Mouse (Mus musculus) limb, embryonic 14.5 days (tissue): ENCODE data around the gene Il31. TPM values are rescaled to one million over a fixed set of nuclear protein-coding genes. Genes with fewer than 3 reads are reported as not detected.

Experiments
- ATAC-seq: fragments of 200-750 bp; cut with Nextera tagmentation; 2 replicates; pipeline ENCODE4 v1.8.0; 2017; ENCODE audit warnings: low read depth, moderate number of reproducible peaks, moderate TSS enrichment; ENCODE audit not compliant: low FRiP score
- DNase-seq: peaks from one replicate; pipeline ENCODE4 v3.0.0-alpha.2; 2015; ENCODE audit warnings: low spot score
- H3K27ac ChIP-seq: fragments of 300-500 bp; sonication (generic); replicated peaks from 2 replicates; pipeline ENCODE4 v1.5.1; 2014; ENCODE audit warnings: low read depth, mild to moderate bottlenecking, low read length, moderate library complexity, mixed read lengths
- H3K27me3 ChIP-seq: fragments of 300-500 bp; sonication (generic); 2 replicates; pipeline ENCODE4 v1.6.1; 2014; ENCODE audit warnings: low read length, mixed read lengths; ENCODE audit not compliant: control insufficient read depth, insufficient read depth
- H3K36me3 ChIP-seq: fragments of 300-500 bp; sonication (generic); 2 replicates; pipeline ENCODE4 v1.6.1; 2014; ENCODE audit warnings: mild to moderate bottlenecking, low read length, moderate library complexity, mixed read lengths; ENCODE audit not compliant: control insufficient read depth, insufficient read depth
- H3K4me1 ChIP-seq: fragments of 300-500 bp; sonication (generic); 2 replicates; pipeline ENCODE4 v1.6.1; 2014; ENCODE audit warnings: antibody characterized with exemption, low read length, mixed read lengths; ENCODE audit not compliant: control insufficient read depth, insufficient read depth
- H3K4me2 ChIP-seq: fragments of 300-500 bp; sonication (generic); replicated peaks from 2 replicates; pipeline ENCODE4 v1.6.1; 2014; ENCODE audit warnings: low read depth, mild to moderate bottlenecking, low read length, moderate library complexity; ENCODE audit not compliant: severe bottlenecking
- H3K4me3 ChIP-seq: fragments of 300-500 bp; sonication (generic); replicated peaks from 2 replicates; pipeline ENCODE4 v1.5.1; 2014; ENCODE audit warnings: low read length
- H3K9ac ChIP-seq: fragments of 300-500 bp; sonication (generic); 2 replicates; pipeline ENCODE4 v1.6.1; 2014; ENCODE audit warnings: mild to moderate bottlenecking, low read depth, low read length, moderate library complexity; ENCODE audit not compliant: severe bottlenecking
- H3K9me3 ChIP-seq: fragments of 300-500 bp; sonication (generic); 2 replicates; pipeline ENCODE4 v1.6.1; 2016; ENCODE audit warnings: low read length; ENCODE audit not compliant: control insufficient read depth
- POLR2A ChIP-seq: fragments of 200-500 bp; IDR thresholded peaks from 2 replicates; pipeline ENCODE4 v1.8.0; 2012; ENCODE audit warnings: inconsistent platforms, mild to moderate bottlenecking, moderate library complexity, borderline replicate concordance; ENCODE audit not compliant: insufficient read depth, insufficient read length; ENCODE audit errors: extremely low read depth
- WGBS: fragments of 180-500 bp; shearing (Covaris S2); extraction: QIAGEN DNeasy Blood & Tissue Kit; methylation state at CpG from one replicate; pipeline ENCODE4 v1.1.7; 2014; 5-methylcytosine and 5-hydroxymethylcytosine counted together
- polyA plus RNA-seq, 2 experiments: library from polyadenylated mRNA; depleted of rRNA in 1 of 2; stranded (reverse) in 1 of 2; unstranded in 1 of 2; fragments of >200 nt; fragmentation: Nextera tagmentation in 1 of 2; extraction: Ambion mirVana in 1 of 2; gene quantifications; 2 replicates each; pipeline versions ENCODE4 v1.2.1 to v1.2.3; 2012 to 2014

Il31 gene
- polyA plus RNA-seq, 2 experiments, result not detected

- Histone ChIP-seq H3K4me2 (no peak overlapping the region), H3K9ac (no peak overlapping the region), H3K27ac (no peak overlapping the region), H3K4me3 (no peak overlapping the region), H3K4me1 (no peaks in the 10 kb centered on the region), H3K36me3 (no peaks in the 10 kb centered on the region), H3K9me3 (no peaks in the 10 kb centered on the region), H3K27me3 (no peaks in the 10 kb centered on the region)
- TF ChIP-seq POLR2A, result no peak
- DNase-seq (no peak), ATAC-seq (no peak)
- WGBS, result 82% methylated on average over 5 of the region's 5 CpGs
These were observed 15.5 kb downstream of the Il31 start for GRCm38 (mm10) chr5:123473817-123474216.

GRCm38 (mm10) chr5:123470784-123471400, 18.4 kb downstream of the Il31 start:
- Histone ChIP-seq H3K27ac (no peak overlapping the region), H3K9me3 (no peaks in the 10 kb centered on the region), H3K36me3 (no peaks in the 10 kb centered on the region), H3K9ac (no peak overlapping the region), H3K27me3 (no peaks in the 10 kb centered on the region), H3K4me3 (peak overlapping the region; percentile 13; the same call in 1 of the 2 replicates), H3K4me2 (peak overlapping the region; percentile 21), H3K4me1 (no peaks in the 10 kb centered on the region)
- 21% methylated on average over 10 of the region's 10 CpGs for WGBS
- no peak for TF ChIP-seq POLR2A
- no peak for DNase-seq
- ATAC-seq, result no peak

GRCm38 (mm10) chr5:123464638-123465037, 24.7 kb downstream of the Il31 start:
- Histone ChIP-seq H3K27ac (no peak overlapping the region), H3K4me1 (no peaks in the 10 kb centered on the region), H3K4me3 (no peak overlapping the region), H3K36me3 (no peaks in the 10 kb centered on the region), H3K4me2 (no peak overlapping the region), H3K27me3 (no peaks in the 10 kb centered on the region), H3K9ac (no peak overlapping the region), H3K9me3 (no peaks in the 10 kb centered on the region)
- DNase-seq, result no peak
- no peak for ATAC-seq
- WGBS, result 87% methylated on average over 1 of the region's 1 CpGs
- TF ChIP-seq POLR2A, result no peak

- no peaks in the 10 kb centered on the region for H3K4me1 ChIP-seq
- ATAC-seq, result no peak
- no peak for TF ChIP-seq POLR2A
- DNase-seq, result no peak
- H3K36me3 ChIP-seq, result no peaks in the 10 kb centered on the region; the same call in 1 of the 2 replicates
- 69% methylated on average over 5 of the region's 5 CpGs for WGBS
- no peaks in the 10 kb centered on the region for H3K27me3 ChIP-seq
- no peak overlapping the region for H3K4me3 ChIP-seq
- no peaks in the 10 kb centered on the region for H3K9me3 ChIP-seq
- H3K9ac ChIP-seq, result no peak overlapping the region
- no peak overlapping the region for H3K4me2 ChIP-seq
- no peak overlapping the region for H3K27ac ChIP-seq
These were observed 27.9 kb downstream of the Il31 start for GRCm38 (mm10) chr5:123461420-123461819.

- Histone ChIP-seq H3K27me3 (no peaks in the 10 kb centered on the region), H3K4me1 (no peaks in the 10 kb centered on the region; the same call in 1 of the 2 replicates), H3K4me2 (no peak overlapping the region), H3K27ac (no peak overlapping the region), H3K9me3 (no peaks in the 10 kb centered on the region), H3K9ac (no peak overlapping the region), H3K4me3 (no peak overlapping the region), H3K36me3 (peaks cover 67% of the 10 kb centered on the region)
- no peak for DNase-seq
- no peak for TF ChIP-seq POLR2A
- 95% methylated on average over 7 of the region's 7 CpGs for WGBS
- no peak for ATAC-seq
These were observed 37.4 kb downstream of the Il31 start for GRCm38 (mm10) chr5:123451886-123452285.
